Comparison of ENCODE assay signal across 12 mouse cellular contexts in genomic region chr17:6744871-6745270, GRCm38 (mm10). TPM values are rescaled to one million over a fixed set of nuclear protein-coding genes. Genes with fewer than 3 reads are reported as not detected.
DNase-seq lines count a peak whose midpoint lies in the region; ATAC-seq and TF ChIP-seq lines count a peak whose summit lies in the region.
"Had no signal": no experiment of that assay in that cellular context is flagged by ENCODE, and none has a peak within 500 bp of the region (broad histone marks: within the 10 kb centered on the region; RNA-seq: fewer than 3 reads in every experiment).

No protein-coding gene starts in this region.

- H3K4me1 ChIP-seq in hindbrain, embryonic 10.5 days (replicated peaks): peaks cover 92% of the 10 kb centered on the region
- H3K4me1 ChIP-seq in hindbrain, embryonic 12.5 days: peaks cover 71% of the 10 kb centered on the region
- peaks cover 21% of the 10 kb centered on the region for H3K4me1 ChIP-seq in lung, embryonic 16.5 days (replicated peaks; ENCODE audit: control insufficient read depth, insufficient read depth, low read length)
- peaks cover 11% of the 10 kb centered on the region; the same call in 1 of the 2 replicates for H3K4me1 ChIP-seq in lung, postnatal 0 days (ENCODE audit: insufficient read depth, low read depth, low read length)
- H3K4me1 ChIP-seq in hindbrain, postnatal 0 days (ENCODE audit: insufficient read depth, low read length): peaks cover 30% of the 10 kb centered on the region
- peaks cover 13% of the 10 kb centered on the region; the same call in 1 of the 2 replicates for H3K4me1 ChIP-seq in neural tube, embryonic 14.5 days (ENCODE audit: control insufficient read depth, insufficient read depth, low read length)

- no peak overlapping the region for H3K4me3 ChIP-seq in hindbrain, embryonic 10.5 days
- H3K4me3 ChIP-seq in hindbrain, embryonic 12.5 days: no peak overlapping the region
- no peak overlapping the region for H3K4me3 ChIP-seq in lung, embryonic 16.5 days (ENCODE audit: low read length)
- H3K4me3 ChIP-seq in lung, postnatal 0 days (ENCODE audit: low read depth, low read length): no peak overlapping the region
- no peak overlapping the region for H3K4me3 ChIP-seq in hindbrain, postnatal 0 days (ENCODE audit: low read length)
- no peak overlapping the region for H3K4me3 ChIP-seq in neural tube, embryonic 14.5 days (ENCODE audit: low read depth, low read length)
- H3K4me3 ChIP-seq: embryonic facial prominence, embryonic 15.5 days had no signal

- no peak for TF ChIP-seq EP300 in lung, postnatal 0 days (IDR thresholded peaks at IDR 0.05)

- TF ChIP-seq CTCF in lung, postnatal 0 days (IDR thresholded peaks at IDR 0.05): no peak
- no peak for TF ChIP-seq CTCF in hindbrain, postnatal 0 days (IDR thresholded peaks at IDR 0.05; ENCODE audit: low read depth)

- H3K27ac ChIP-seq in hindbrain, embryonic 10.5 days: peak overlapping the region; percentile 81
- no peak overlapping the region for H3K27ac ChIP-seq in hindbrain, embryonic 12.5 days
- H3K27ac ChIP-seq in lung, embryonic 16.5 days (ENCODE audit: low read length): peak overlapping the region; percentile 51
- H3K27ac ChIP-seq in lung, postnatal 0 days (ENCODE audit: low read length): no peak overlapping the region
- H3K27ac ChIP-seq in hindbrain, postnatal 0 days: peak overlapping the region; percentile 65; the same call in 1 of the 2 replicates
- peak overlapping the region; percentile 69; the same call in 1 of the 2 replicates for H3K27ac ChIP-seq in neural tube, embryonic 14.5 days (ENCODE audit: low read depth, low read length)

- no peaks in the 10 kb centered on the region for H3K27me3 ChIP-seq in hindbrain, embryonic 10.5 days (ENCODE audit: insufficient read depth, poor library complexity, severe bottlenecking)
- H3K27me3 ChIP-seq in hindbrain, embryonic 12.5 days: no peaks in the 10 kb centered on the region
- no peaks in the 10 kb centered on the region for H3K27me3 ChIP-seq in lung, embryonic 16.5 days (ENCODE audit: control insufficient read depth, insufficient read depth, low read depth, low read length)
- no peaks in the 10 kb centered on the region for H3K27me3 ChIP-seq in lung, postnatal 0 days (replicated peaks; ENCODE audit: insufficient read depth, low read length)
- no peaks in the 10 kb centered on the region for H3K27me3 ChIP-seq in hindbrain, postnatal 0 days (ENCODE audit: insufficient read depth, low read length)
- no peaks in the 10 kb centered on the region for H3K27me3 ChIP-seq in neural tube, embryonic 14.5 days (ENCODE audit: control insufficient read depth, insufficient read depth, low read length)
- H3K27me3 ChIP-seq: embryonic facial prominence, embryonic 15.5 days had no signal

- no peak for ATAC-seq in hindbrain, embryonic 12.5 days (ENCODE audit: low FRiP score)
- ATAC-seq in lung, embryonic 16.5 days (ENCODE audit: low read depth): no peak
- no peak for ATAC-seq in lung, postnatal 0 days
- ATAC-seq in hindbrain, postnatal 0 days: no peak
- no peak for ATAC-seq in neural tube, embryonic 14.5 days (ENCODE audit: low read depth)
- ATAC-seq in megakaryocyte, adult 5-6 weeks (ENCODE audit: poor library complexity, severe bottlenecking): no peak
- ATAC-seq in erythroid progenitor cell, adult 5-6 weeks (replicated peaks; ENCODE audit: low FRiP score, poor library complexity, severe bottlenecking): no peak
- ATAC-seq: CD4-positive, CD25-positive, alpha-beta regulatory T cell, adult 4 months had no signal

- no peak overlapping the region for H3K9ac ChIP-seq in hindbrain, embryonic 12.5 days
- no peak overlapping the region for H3K9ac ChIP-seq in lung, embryonic 16.5 days (ENCODE audit: low read length)
- no peak overlapping the region for H3K9ac ChIP-seq in lung, postnatal 0 days (replicated peaks; ENCODE audit: low read depth)
- H3K9ac ChIP-seq in hindbrain, postnatal 0 days (replicated peaks; ENCODE audit: low read length): no peak overlapping the region
- no peak overlapping the region for H3K9ac ChIP-seq in neural tube, embryonic 14.5 days (replicated peaks; ENCODE audit: low read depth, low read length)
- H3K9ac ChIP-seq: embryonic facial prominence, embryonic 15.5 days had no signal

- peaks cover 55% of the 10 kb centered on the region for H3K36me3 ChIP-seq in hindbrain, embryonic 10.5 days
- H3K36me3 ChIP-seq in hindbrain, embryonic 12.5 days: 0 out of 2 replicates have a peak, but pooled peaks cover 8% of the 10 kb centered on the region
- H3K36me3 ChIP-seq in lung, embryonic 16.5 days (ENCODE audit: control insufficient read depth, insufficient read depth, low read length): peaks cover 6% of the 10 kb centered on the region
- H3K36me3 ChIP-seq in lung, postnatal 0 days (ENCODE audit: insufficient read depth, low read length): peaks cover 17% of the 10 kb centered on the region; the same call in 1 of the 2 replicates
- H3K36me3 ChIP-seq in hindbrain, postnatal 0 days (ENCODE audit: insufficient read depth, low read length): no peaks in the 10 kb centered on the region
- H3K36me3 ChIP-seq in neural tube, embryonic 14.5 days (ENCODE audit: control insufficient read depth, insufficient read depth, low read length): no peaks in the 10 kb centered on the region

- H3K4me2 ChIP-seq in hindbrain, embryonic 12.5 days (replicated peaks): no peak overlapping the region
- no peak overlapping the region for H3K4me2 ChIP-seq in lung, embryonic 16.5 days (ENCODE audit: low read depth, low read length)
- no peak overlapping the region for H3K4me2 ChIP-seq in lung, postnatal 0 days (replicated peaks; ENCODE audit: low read depth, low read length)
- H3K4me2 ChIP-seq in hindbrain, postnatal 0 days (ENCODE audit: low read depth, low read length): no peak overlapping the region
- no peak overlapping the region for H3K4me2 ChIP-seq in neural tube, embryonic 14.5 days (ENCODE audit: low read depth, low read length)
- H3K4me2 ChIP-seq: embryonic facial prominence, embryonic 15.5 days; heart, embryonic 11.5 days had no signal

- DNase-seq in hindbrain, embryonic 10.5 days (ENCODE audit: low spot score): no peak
- no peak for DNase-seq in lung, postnatal 0 days (ENCODE audit: low spot score)
- DNase-seq in hindbrain, postnatal 0 days (ENCODE audit: low spot score): no peak
- DNase-seq: cerebellum, postnatal 36 days had no signal

- no peaks in the 10 kb centered on the region for H3K9me3 ChIP-seq in hindbrain, embryonic 10.5 days
- H3K9me3 ChIP-seq in hindbrain, embryonic 12.5 days (replicated peaks): no peaks in the 10 kb centered on the region
- H3K9me3 ChIP-seq in lung, embryonic 16.5 days (ENCODE audit: control insufficient read depth, low read length): no peaks in the 10 kb centered on the region
- H3K9me3 ChIP-seq in lung, postnatal 0 days (ENCODE audit: low read length): no peaks in the 10 kb centered on the region
- H3K9me3 ChIP-seq in hindbrain, postnatal 0 days (ENCODE audit: low read length): no peaks in the 10 kb centered on the region
- no peaks in the 10 kb centered on the region for H3K9me3 ChIP-seq in neural tube, embryonic 14.5 days (ENCODE audit: control insufficient read depth, low read length)
- H3K9me3 ChIP-seq: embryonic facial prominence, embryonic 15.5 days had no signal

- WGBS in hindbrain, embryonic 10.5 days: 84% methylated on average over 14 of the region's 14 CpGs
- 81% methylated on average over 14 of the region's 14 CpGs for WGBS in hindbrain, embryonic 12.5 days
- WGBS in lung, embryonic 16.5 days: 88% methylated on average over 14 of the region's 14 CpGs
- WGBS in lung, postnatal 0 days: 90% methylated on average over 14 of the region's 14 CpGs
- WGBS in hindbrain, postnatal 0 days: 82% methylated on average over 14 of the region's 14 CpGs
- WGBS in neural tube, embryonic 14.5 days: 92% methylated on average over 14 of the region's 14 CpGs

RNA-seq across cellular contexts. Expression of gene Ezr, which starts 37.7 kb away (rescaled TPM):
- polyA plus RNA-seq in hindbrain, embryonic 10.5 days (2016; fragmentation: Nextera tagmentation; extraction: Ambion mirVana): 85.2 and 99.4 TPM in 2 replicates
- polyA plus RNA-seq in hindbrain, embryonic 12.5 days (2016; fragmentation: Nextera tagmentation; extraction: Ambion mirVana): 97.9 and 103 TPM in 2 replicates
- polyA plus RNA-seq in lung, embryonic 16.5 days (2015; fragmentation: Nextera tagmentation; extraction: Ambion mirVana): 154 and 168 TPM in 2 replicates
- 275 and 288 TPM in 2 replicates for polyA plus RNA-seq in lung, postnatal 0 days (2015; fragmentation: Nextera tagmentation; extraction: Ambion mirVana)
- 44.7 and 52.6 TPM in 2 replicates for total RNA-seq in hindbrain, postnatal 0 days (2014; rRNA removed)
- polyA plus RNA-seq in hindbrain, postnatal 0 days (2015; fragmentation: Nextera tagmentation; extraction: Ambion mirVana): 62.4 and 72.7 TPM in 2 replicates
- polyA plus RNA-seq in neural tube, embryonic 14.5 days (2014; fragmentation: Nextera tagmentation; extraction: Ambion mirVana): 50.5 and 62.8 TPM in 2 replicates
- total RNA-seq in megakaryocyte, adult 5-6 weeks (2015): 45.8 and 49.8 TPM in 2 replicates
- total RNA-seq in megakaryocyte, adult 5-6 weeks (2017): 130 and 175 TPM in 2 replicates
- total RNA-seq in erythroid progenitor cell, adult 5-6 weeks (2015; ENCODE audit: low replicate concordance): 59.5 and 69.6 TPM in 2 replicates
- total RNA-seq in erythroid progenitor cell, adult 5-6 weeks (2017; ENCODE audit: low replicate concordance): 196 and 254 TPM in 2 replicates

Comparison
In these comparisons a context has a peak if more than half of its experiments do, and no peak if none do; other contexts are left out.
1. H3K27ac ChIP-seq: peak in hindbrain, embryonic 10.5 days (single experiment), lung, embryonic 16.5 days (single experiment), hindbrain, postnatal 0 days (single experiment) and neural tube, embryonic 14.5 days (single experiment); none in hindbrain, embryonic 12.5 days (single experiment) and lung, postnatal 0 days (single experiment).